Mouse (Mus musculus): ENCODE measurements around the gene Wbp1l. TPM values are rescaled to one million over a fixed set of nuclear protein-coding genes. Genes with fewer than 3 reads are reported as not detected.

Gene Wbp1l
- polyA plus RNA-seq (2012; rRNA removed), result 16.9 and 17.1 TPM in 2 replicates

- Histone ChIP-seq H3K4me1 (ENCODE audit: control insufficient read depth, insufficient read depth, low read length) (peaks cover 15% of the 10 kb centered on the region), H3K27ac (ENCODE audit: control insufficient read depth, insufficient read depth, low read depth, low read length) (peak within 1 kb of the TSS; percentile 46), H3K36me3 (ENCODE audit: control insufficient read depth, insufficient read depth, low read length) (no peaks in the 10 kb centered on the region), H3K27me3 (ENCODE audit: control insufficient read depth, insufficient read depth, low read length) (no peaks in the 10 kb centered on the region), H3K4me3 (ENCODE audit: control insufficient read depth, low read depth, low read length) (peak within 1 kb of the TSS; percentile 91)
- TF ChIP-seq POLR2A (IDR thresholded peaks at IDR 0.05; ENCODE audit: control insufficient read depth, low read depth, low read length) (peak; percentile 30; the same call in 1 of the 2 replicates), CTCF (IDR thresholded peaks at IDR 0.05; ENCODE audit: control insufficient read depth, insufficient read depth, insufficient replicate concordance, low read depth, low read length) (no peak)
Observed at GRCm38 (mm10) chr19:46598720-46599252, at the start of gene Wbp1l. Wbp1l (plus strand) TSS chr19:46599084.

GRCm38 (mm10) chr19:46550385-46550784 lies 48.5 kb upstream of the Wbp1l start:
- no peaks in the 10 kb centered on the region for H3K27me3 ChIP-seq (ENCODE audit: control insufficient read depth, insufficient read depth, low read length)
- no peaks in the 10 kb centered on the region for H3K36me3 ChIP-seq (ENCODE audit: control insufficient read depth, insufficient read depth, low read length)
- TF ChIP-seq POLR2A (IDR thresholded peaks at IDR 0.05; ENCODE audit: control insufficient read depth, low read depth, low read length), result no peak
- no peak for TF ChIP-seq CTCF (IDR thresholded peaks at IDR 0.05; ENCODE audit: control insufficient read depth, insufficient read depth, insufficient replicate concordance, low read depth, low read length)
- H3K4me1 ChIP-seq (ENCODE audit: control insufficient read depth, insufficient read depth, low read length), result no peaks in the 10 kb centered on the region; the same call in 1 of the 2 replicates
- H3K27ac ChIP-seq (ENCODE audit: control insufficient read depth, insufficient read depth, low read depth, low read length), result no peak overlapping the region
- no peak overlapping the region for H3K4me3 ChIP-seq (ENCODE audit: control insufficient read depth, low read depth, low read length)

GRCm38 (mm10) chr19:46552496-46552895 lies 46.4 kb upstream of the Wbp1l start:
- no peak overlapping the region for H3K27ac ChIP-seq (ENCODE audit: control insufficient read depth, insufficient read depth, low read depth, low read length)
- H3K4me3 ChIP-seq (ENCODE audit: control insufficient read depth, low read depth, low read length), result no peak overlapping the region
- no peaks in the 10 kb centered on the region for H3K27me3 ChIP-seq (ENCODE audit: control insufficient read depth, insufficient read depth, low read length)
- H3K4me1 ChIP-seq (ENCODE audit: control insufficient read depth, insufficient read depth, low read length), result no peaks in the 10 kb centered on the region; the same call in 1 of the 2 replicates
- H3K36me3 ChIP-seq (ENCODE audit: control insufficient read depth, insufficient read depth, low read length), result peaks cover 1% of the 10 kb centered on the region; the same call in 1 of the 2 replicates
- no peak for TF ChIP-seq CTCF (IDR thresholded peaks at IDR 0.05; ENCODE audit: control insufficient read depth, insufficient read depth, insufficient replicate concordance, low read depth, low read length)
- no peak for TF ChIP-seq POLR2A (IDR thresholded peaks at IDR 0.05; ENCODE audit: control insufficient read depth, low read depth, low read length)

GRCm38 (mm10) chr19:46553541-46553955 lies 45.3 kb upstream of the Wbp1l start:
- Histone ChIP-seq H3K4me1 (ENCODE audit: control insufficient read depth, insufficient read depth, low read length) (no peaks in the 10 kb centered on the region; the same call in 1 of the 2 replicates), H3K27ac (ENCODE audit: control insufficient read depth, insufficient read depth, low read depth, low read length) (no peak overlapping the region), H3K4me3 (ENCODE audit: control insufficient read depth, low read depth, low read length) (no peak overlapping the region), H3K27me3 (ENCODE audit: control insufficient read depth, insufficient read depth, low read length) (no peaks in the 10 kb centered on the region), H3K36me3 (ENCODE audit: control insufficient read depth, insufficient read depth, low read length) (peaks cover 1% of the 10 kb centered on the region; the same call in 1 of the 2 replicates)
- no peak for TF ChIP-seq POLR2A (IDR thresholded peaks at IDR 0.05; ENCODE audit: control insufficient read depth, low read depth, low read length)
- no peak for TF ChIP-seq CTCF (IDR thresholded peaks at IDR 0.05; ENCODE audit: control insufficient read depth, insufficient read depth, insufficient replicate concordance, low read depth, low read length)

- TF ChIP-seq POLR2A (IDR thresholded peaks at IDR 0.05; ENCODE audit: control insufficient read depth, low read depth, low read length) (no peak), CTCF (IDR thresholded peaks at IDR 0.05; ENCODE audit: control insufficient read depth, insufficient read depth, insufficient replicate concordance, low read depth, low read length) (no peak)
- Histone ChIP-seq H3K36me3 (ENCODE audit: control insufficient read depth, insufficient read depth, low read length) (peaks cover 1% of the 10 kb centered on the region; the same call in 1 of the 2 replicates), H3K27me3 (ENCODE audit: control insufficient read depth, insufficient read depth, low read length) (no peaks in the 10 kb centered on the region), H3K4me1 (ENCODE audit: control insufficient read depth, insufficient read depth, low read length) (no peaks in the 10 kb centered on the region; the same call in 1 of the 2 replicates), H3K27ac (ENCODE audit: control insufficient read depth, insufficient read depth, low read depth, low read length) (no peak overlapping the region), H3K4me3 (ENCODE audit: control insufficient read depth, low read depth, low read length) (no peak overlapping the region)
Observed at GRCm38 (mm10) chr19:46558009-46558408, 40.9 kb upstream of the Wbp1l start.

- no peak overlapping the region for H3K4me3 ChIP-seq (ENCODE audit: control insufficient read depth, low read depth, low read length)
- no peaks in the 10 kb centered on the region for H3K27me3 ChIP-seq (ENCODE audit: control insufficient read depth, insufficient read depth, low read length)
- H3K36me3 ChIP-seq (ENCODE audit: control insufficient read depth, insufficient read depth, low read length), result peaks cover 1% of the 10 kb centered on the region; the same call in 1 of the 2 replicates
- TF ChIP-seq POLR2A (IDR thresholded peaks at IDR 0.05; ENCODE audit: control insufficient read depth, low read depth, low read length) (no peak), CTCF (IDR thresholded peaks at IDR 0.05; ENCODE audit: control insufficient read depth, insufficient read depth, insufficient replicate concordance, low read depth, low read length) (no peak)
- H3K4me1 ChIP-seq (ENCODE audit: control insufficient read depth, insufficient read depth, low read length), result no peaks in the 10 kb centered on the region; the same call in 1 of the 2 replicates
- H3K27ac ChIP-seq (ENCODE audit: control insufficient read depth, insufficient read depth, low read depth, low read length), result no peak overlapping the region
Observed at GRCm38 (mm10) chr19:46558631-46559030, 40.3 kb upstream of the Wbp1l start.

GRCm38 (mm10) chr19:46562132-46562531 lies 36.8 kb upstream of the Wbp1l start:
- Histone ChIP-seq H3K27ac (ENCODE audit: control insufficient read depth, insufficient read depth, low read depth, low read length) (no peak overlapping the region), H3K36me3 (ENCODE audit: control insufficient read depth, insufficient read depth, low read length) (peaks cover under 1% of the 10 kb centered on the region; the same call in 1 of the 2 replicates), H3K4me3 (ENCODE audit: control insufficient read depth, low read depth, low read length) (no peak overlapping the region), H3K27me3 (ENCODE audit: control insufficient read depth, insufficient read depth, low read length) (no peaks in the 10 kb centered on the region), H3K4me1 (ENCODE audit: control insufficient read depth, insufficient read depth, low read length) (peaks cover 4% of the 10 kb centered on the region; the same call in 1 of the 2 replicates)
- TF ChIP-seq POLR2A (IDR thresholded peaks at IDR 0.05; ENCODE audit: control insufficient read depth, low read depth, low read length) (no peak), CTCF (IDR thresholded peaks at IDR 0.05; ENCODE audit: control insufficient read depth, insufficient read depth, insufficient replicate concordance, low read depth, low read length) (peak; percentile 38; the same call in 1 of the 2 replicates)
